Mouse (Mus musculus) stomach, embryonic 16.5 days (tissue): ENCODE measurements around the gene Wiz. TPM values are rescaled to one million over a fixed set of nuclear protein-coding genes. Genes with fewer than 3 reads are reported as not detected.

Experiments
- ATAC-seq: fragments of 200-750 bp; cut with Nextera tagmentation; 2 replicates; pipeline ENCODE4 v1.8.0; 2017; ENCODE audit warnings: moderate number of reproducible peaks, moderate TSS enrichment; ENCODE audit not compliant: insufficient read depth, low FRiP score
- H3K27ac ChIP-seq: fragments of 300-500 bp; sonication (generic); 2 replicates; pipeline ENCODE4 v1.5.1; 2014; ENCODE audit warnings: low read length
- H3K27me3 ChIP-seq: fragments of 300-500 bp; sonication (generic); 2 replicates; pipeline ENCODE4 v1.6.1; 2014; ENCODE audit warnings: low read length, control low read depth, mixed read lengths; ENCODE audit not compliant: control insufficient read depth, insufficient read depth
- H3K36me3 ChIP-seq: fragments of 300-500 bp; sonication (generic); 2 replicates; pipeline ENCODE4 v1.6.1; 2014; ENCODE audit warnings: low read length; ENCODE audit not compliant: control insufficient read depth, insufficient read depth
- H3K4me1 ChIP-seq: fragments of 300-500 bp; sonication (generic); 2 replicates; pipeline ENCODE4 v1.6.1; 2014; ENCODE audit warnings: low read length, control low read depth, mixed read lengths; ENCODE audit not compliant: control insufficient read depth, insufficient read depth
- H3K4me2 ChIP-seq: fragments of 300-500 bp; sonication (generic); 2 replicates; pipeline ENCODE4 v1.6.1; 2014; ENCODE audit warnings: low read depth, low read length, mixed read lengths
- H3K4me3 ChIP-seq: fragments of 300-500 bp; sonication (generic); replicated peaks from 2 replicates; pipeline ENCODE4 v1.5.1; 2014; ENCODE audit warnings: mild to moderate bottlenecking, low read length
- H3K9ac ChIP-seq: fragments of 300-500 bp; sonication (generic); 2 replicates; pipeline ENCODE4 v1.6.1; 2014; ENCODE audit warnings: low read length
- H3K9me3 ChIP-seq: fragments of 300-500 bp; sonication (generic); replicated peaks from 2 replicates; pipeline ENCODE4 v1.6.1; 2016; ENCODE audit warnings: low read length, control low read depth; ENCODE audit not compliant: control insufficient read depth
- WGBS: fragments of 180-500 bp; shearing (Covaris S2); extraction: QIAGEN DNeasy Blood & Tissue Kit; methylation state at CpG from one replicate; pipeline ENCODE4 v1.1.7; 2014; 5-methylcytosine and 5-hydroxymethylcytosine counted together
- microRNA-seq: library from miRNA; unstranded; fragments of <30 nt; microRNA quantifications from one replicate; pipeline ENCODE4, GENCODE M21; 2016
- polyA plus RNA-seq: library from polyadenylated mRNA; unstranded; fragments of >200 nt; fragmentation: Nextera tagmentation; extraction: Ambion mirVana; gene quantifications from 2 replicates; pipeline ENCODE4 v1.2.1, GENCODE M21; 2015

Gene Wiz
- polyA plus RNA-seq, 1 experiment from 2014 or later, result 23.7 TPM

- H3K27ac ChIP-seq, result no peak overlapping the region
- WGBS, result 87% methylated on average over 4 of the region's 4 CpGs
- H3K4me2 ChIP-seq, result no peak overlapping the region
- no peak overlapping the region for H3K9ac ChIP-seq
- no peak overlapping the region for H3K4me3 ChIP-seq
- H3K4me1 ChIP-seq, result no peaks in the 10 kb centered on the region
- no peaks in the 10 kb centered on the region for H3K9me3 ChIP-seq
- no peaks in the 10 kb centered on the region for H3K27me3 ChIP-seq
- H3K36me3 ChIP-seq, result peaks cover 40% of the 10 kb centered on the region
- ATAC-seq, result no peak
Observed at GRCm38 (mm10) chr17:32307963-32308362, 81.3 kb downstream of the Wiz start.

Small RNAs within 50 kb of the gene (microRNA-seq; reads per million reads assigned to microRNA genes)
- not detected for gene Gm22201

Other genes starting within 250 kb of the Wiz start
- 12.1 and 14.5 TPM in 2 replicates for gene Notch3, start 222.6 kb downstream of the Wiz start, polyA plus RNA-seq
- 14.4 and 25.3 TPM in 2 replicates for gene Ephx3, start 199.9 kb downstream of the Wiz start, polyA plus RNA-seq
- gene Brd4, start 104.7 kb downstream of the Wiz start, polyA plus RNA-seq, result 51.7 and 58.0 TPM in 2 replicates
- gene Akap8, start 68.2 kb downstream of the Wiz start, polyA plus RNA-seq, result 94.7 and 98.8 TPM in 2 replicates
- gene Akap8l, start 38.8 kb downstream of the Wiz start, polyA plus RNA-seq, result 72.0 and 78.9 TPM in 2 replicates
- 1.8 and 2.1 TPM in 2 replicates for gene Rasal3, start 14.1 kb upstream of the Wiz start, polyA plus RNA-seq
- gene Pglyrp2, start 34.7 kb upstream of the Wiz start, polyA plus RNA-seq, result 0.39 and 0.84 TPM in 2 replicates
- 26.2 and 42.6 TPM in 2 replicates for gene Cyp4f39, start 63.3 kb upstream of the Wiz start, polyA plus RNA-seq
- gene Cyp4f17, start 116.6 kb upstream of the Wiz start, polyA plus RNA-seq, result 7.2 and 7.5 TPM in 2 replicates
- 26.4 and 28.7 TPM in 2 replicates for gene Cyp4f16, start 147.1 kb upstream of the Wiz start, polyA plus RNA-seq
- gene Cyp4f37, start 231.9 kb upstream of the Wiz start, polyA plus RNA-seq, result not detected in 2 replicates